Mouse (Mus musculus) hindbrain, embryonic 14.5 days (tissue): ENCODE measurements at regions not wholly inside any gene's neighbourhood (a gene's known extent, or its start where the extent isn't known, plus 50 kb on each side); places are given as distances from the start of the nearest gene placed in this dataset.

Experiments
- ATAC-seq: fragments of 200-750 bp; cut with Nextera tagmentation; 2 replicates; pipeline ENCODE4 v1.8.0; 2017; ENCODE audit warnings: moderate number of reproducible peaks, mild to moderate bottlenecking, moderate TSS enrichment, moderate library complexity; ENCODE audit not compliant: low FRiP score
- DNase-seq: peaks from one replicate; pipeline ENCODE4 v3.0.0-alpha.2; 2015; ENCODE audit warnings: low spot score
- H3K27ac ChIP-seq: fragments of 300-500 bp; sonication (generic); 2 replicates; pipeline ENCODE4 v1.5.1; 2014; ENCODE audit warnings: mild to moderate bottlenecking, moderate library complexity
- H3K27me3 ChIP-seq: fragments of 300-500 bp; sonication (generic); 2 replicates; pipeline ENCODE4 v1.6.1; 2014; ENCODE audit warnings: mild to moderate bottlenecking, low read length, mixed read lengths; ENCODE audit not compliant: control insufficient read depth, insufficient read depth
- H3K36me3 ChIP-seq: fragments of 300-500 bp; sonication (generic); replicated peaks from 2 replicates; pipeline ENCODE4 v1.6.1; 2014; ENCODE audit not compliant: control insufficient read depth, insufficient read depth
- H3K4me1 ChIP-seq: fragments of 300-500 bp; sonication (generic); replicated peaks from 2 replicates; pipeline ENCODE4 v1.6.1; 2014; ENCODE audit warnings: antibody characterized with exemption, low read length, mixed read lengths; ENCODE audit not compliant: control insufficient read depth, insufficient read depth
- H3K4me2 ChIP-seq: fragments of 300-500 bp; sonication (generic); replicated peaks from 2 replicates; pipeline ENCODE4 v1.6.1; 2014; ENCODE audit warnings: mild to moderate bottlenecking, moderate library complexity
- H3K4me3 ChIP-seq: fragments of 300-500 bp; sonication (generic); replicated peaks from 2 replicates; pipeline ENCODE4 v1.5.1; 2014; ENCODE audit warnings: mild to moderate bottlenecking, low read length
- H3K9ac ChIP-seq: fragments of 300-500 bp; sonication (generic); 2 replicates; pipeline ENCODE4 v1.6.1; 2014
- H3K9me3 ChIP-seq: fragments of 300-500 bp; sonication (generic); 2 replicates; pipeline ENCODE4 v1.6.1; 2016; ENCODE audit warnings: low read length; ENCODE audit not compliant: control insufficient read depth
- WGBS: fragments of 180-500 bp; shearing (Covaris S2); extraction: QIAGEN DNeasy Blood & Tissue Kit; methylation state at CpG from one replicate; pipeline ENCODE4 v1.1.7; 2014; 5-methylcytosine and 5-hydroxymethylcytosine counted together

DNA sequence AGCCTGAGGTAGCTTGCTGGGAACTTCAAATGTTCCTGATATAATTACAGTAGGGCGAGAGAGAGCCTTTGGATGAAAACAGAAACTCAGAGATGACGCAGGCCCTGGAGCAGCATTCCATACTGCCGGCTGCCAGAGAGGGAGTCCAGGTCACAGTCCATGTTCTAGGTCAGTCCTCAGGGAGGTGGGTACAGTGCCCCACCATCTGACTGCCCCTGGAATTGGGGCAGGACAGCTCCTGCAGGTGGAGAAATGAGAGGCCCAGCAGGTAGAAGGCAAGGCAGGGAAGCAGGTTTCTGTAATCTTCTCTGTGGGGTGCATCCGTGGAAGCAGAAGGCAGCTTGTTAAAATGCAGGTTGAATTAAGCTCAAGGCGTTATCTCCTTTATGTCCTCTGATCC, 94.5 kb upstream of the 4930596D02Rik start:
- WGBS: 51% methylated on average over 5 of the region's 5 CpGs
- no peaks in the 10 kb centered on the region for H3K4me1 ChIP-seq
- ATAC-seq (no peak), DNase-seq (no peak)
- no peaks in the 10 kb centered on the region for H3K36me3 ChIP-seq
- H3K4me3 ChIP-seq: no peak overlapping the region
- no peak overlapping the region for H3K27ac ChIP-seq
- H3K4me2 ChIP-seq: no peak overlapping the region
- H3K9ac ChIP-seq: no peak overlapping the region
- H3K9me3 ChIP-seq: no peaks in the 10 kb centered on the region
- no peaks in the 10 kb centered on the region for H3K27me3 ChIP-seq

DNA sequence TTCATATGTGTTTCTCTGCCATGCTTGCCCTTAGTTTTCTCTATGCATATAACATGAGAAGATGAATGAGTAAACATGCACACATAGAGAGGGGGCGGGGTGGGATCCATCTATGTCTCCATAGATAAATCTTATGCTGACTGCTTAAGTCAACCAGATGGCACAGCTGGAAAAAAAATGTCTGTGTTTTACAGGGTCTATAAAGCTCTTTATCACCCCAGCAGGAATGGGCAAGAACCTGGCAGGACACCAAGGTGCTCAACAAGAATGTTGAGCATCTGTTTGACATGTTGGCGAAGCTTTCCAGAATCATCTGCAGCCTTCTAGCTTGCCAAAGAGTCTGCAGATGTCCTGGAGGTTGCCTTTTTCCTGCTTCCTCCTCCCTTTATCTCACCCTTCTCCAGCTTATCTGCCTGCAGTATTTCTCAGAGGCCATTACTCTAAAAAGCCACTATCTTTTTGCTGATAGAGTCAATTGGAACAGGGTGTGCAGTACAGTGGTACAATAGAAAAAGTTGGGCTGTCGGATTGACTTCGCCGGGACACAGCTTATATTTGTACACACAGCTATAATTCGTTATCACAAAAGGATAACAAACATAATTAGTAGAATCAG, 73.0 kb upstream of the 4930596D02Rik start:
- Histone ChIP-seq H3K4me3 (no peak overlapping the region), H3K9ac (no peak overlapping the region), H3K36me3 (no peaks in the 10 kb centered on the region), H3K9me3 (no peaks in the 10 kb centered on the region), H3K27ac (no peak overlapping the region), H3K4me2 (no peak overlapping the region), H3K4me1 (no peaks in the 10 kb centered on the region), H3K27me3 (no peaks in the 10 kb centered on the region)
- peak; percentile 42 for DNase-seq
- WGBS: 91% methylated on average over 6 of the region's 6 CpGs
- no peak; the same call in 1 of the 2 replicates for ATAC-seq

DNA sequence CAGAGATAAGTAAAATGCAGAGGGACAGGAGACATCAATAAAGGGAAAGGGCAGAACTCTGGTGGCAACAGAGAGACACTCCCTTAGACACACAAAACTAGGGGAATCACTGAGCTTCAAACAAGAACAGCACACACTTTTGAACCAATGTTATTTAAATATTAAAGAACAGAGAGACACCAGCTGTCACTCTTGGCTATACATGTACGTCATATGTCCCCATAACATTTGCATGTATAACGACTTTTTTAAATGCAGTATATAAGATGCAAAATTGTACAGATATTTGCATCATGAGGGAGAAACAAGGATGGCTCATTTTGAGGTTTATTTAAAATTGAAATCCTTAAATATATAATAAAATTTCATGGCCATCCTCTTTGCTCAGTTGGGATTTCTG, 62.5 kb upstream of the 4930596D02Rik start:
- H3K9ac ChIP-seq: no peak overlapping the region
- H3K36me3 ChIP-seq: no peaks in the 10 kb centered on the region
- DNase-seq: no peak
- no peaks in the 10 kb centered on the region for H3K27me3 ChIP-seq
- H3K4me3 ChIP-seq: no peak overlapping the region
- H3K9me3 ChIP-seq: no peaks in the 10 kb centered on the region
- H3K27ac ChIP-seq: no peak overlapping the region
- no peaks in the 10 kb centered on the region for H3K4me1 ChIP-seq
- H3K4me2 ChIP-seq: no peak overlapping the region
- no peak for ATAC-seq
- 88% methylated on average over 2 of the region's 2 CpGs for WGBS
